Mouse (Mus musculus): ENCODE measurements around the gene Tmco2.
"Not testable (repeated sequence)": the region's sequence is repeated elsewhere in the genome, so short reads cannot be mapped to it uniquely, and the experiment has no call there.

The Tmco2 gene

DNA sequence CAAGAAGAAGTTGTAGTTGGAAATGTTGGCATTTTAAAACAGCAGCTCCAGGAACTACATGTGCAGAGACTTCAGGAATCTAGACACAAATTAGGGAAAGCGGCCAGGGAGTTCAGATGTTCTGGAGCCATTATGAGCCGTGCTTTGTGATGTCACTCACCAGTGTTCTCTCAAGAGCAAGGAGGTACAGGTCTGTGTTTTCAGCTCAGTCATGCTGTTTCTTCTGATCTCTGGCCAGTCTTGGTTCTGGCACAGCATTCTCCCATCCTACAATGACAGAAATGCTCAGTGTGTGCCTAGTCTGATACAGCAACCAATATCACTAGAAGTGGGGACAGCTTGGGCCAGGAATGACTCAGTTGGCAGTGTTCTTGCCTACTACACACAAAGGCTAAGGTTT is at the start of gene Tmco2:
Gene Tmco2, minus strand, starts transcription at position 101 of the 400 bp plus-strand sequence.
- no peak for DNase-seq

- no peak for DNase-seq
Observed at GRCm38 (mm10) chr4:121103304-121103703, 5.7 kb downstream of the Tmco2 start.

GRCm38 (mm10) chr4:121097650-121098378 is 11.2 kb downstream of the Tmco2 start, which contains the start of gene Zmpste24:
Zmpste24 (minus strand) TSS chr4:121098241.
- DNase-seq, result peak; percentile 83

DNA sequence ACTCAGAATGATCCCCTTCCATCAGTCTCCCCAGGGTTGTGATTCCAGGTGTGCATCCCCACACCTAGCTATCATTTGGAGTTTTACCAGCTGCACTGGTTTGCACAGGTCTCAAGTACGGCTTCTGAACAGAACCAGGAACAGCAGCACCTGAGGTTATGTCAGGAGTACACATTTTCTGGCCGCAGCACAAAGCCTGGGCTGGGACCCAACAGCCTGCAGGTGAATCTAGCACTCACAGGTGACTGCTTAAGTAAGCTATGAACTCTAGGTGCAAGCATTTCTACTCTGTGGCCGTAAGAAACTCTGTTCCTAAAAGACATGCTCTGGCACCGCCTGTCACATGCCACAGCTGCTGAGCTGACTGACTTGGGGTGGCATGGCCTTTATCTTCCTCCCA is 18.8 kb downstream of the Tmco2 start:
- no peak for DNase-seq

- no peak for DNase-seq
Observed at GRCm38 (mm10) chr4:121088696-121089095, 20.3 kb downstream of the Tmco2 start.

- DNase-seq, result no peak
Observed at GRCm38 (mm10) chr4:121084506-121084905, 24.5 kb downstream of the Tmco2 start.

- DNase-seq, result no peak
Observed at GRCm38 (mm10) chr4:121080395-121080794, 28.6 kb downstream of the Tmco2 start.

DNA sequence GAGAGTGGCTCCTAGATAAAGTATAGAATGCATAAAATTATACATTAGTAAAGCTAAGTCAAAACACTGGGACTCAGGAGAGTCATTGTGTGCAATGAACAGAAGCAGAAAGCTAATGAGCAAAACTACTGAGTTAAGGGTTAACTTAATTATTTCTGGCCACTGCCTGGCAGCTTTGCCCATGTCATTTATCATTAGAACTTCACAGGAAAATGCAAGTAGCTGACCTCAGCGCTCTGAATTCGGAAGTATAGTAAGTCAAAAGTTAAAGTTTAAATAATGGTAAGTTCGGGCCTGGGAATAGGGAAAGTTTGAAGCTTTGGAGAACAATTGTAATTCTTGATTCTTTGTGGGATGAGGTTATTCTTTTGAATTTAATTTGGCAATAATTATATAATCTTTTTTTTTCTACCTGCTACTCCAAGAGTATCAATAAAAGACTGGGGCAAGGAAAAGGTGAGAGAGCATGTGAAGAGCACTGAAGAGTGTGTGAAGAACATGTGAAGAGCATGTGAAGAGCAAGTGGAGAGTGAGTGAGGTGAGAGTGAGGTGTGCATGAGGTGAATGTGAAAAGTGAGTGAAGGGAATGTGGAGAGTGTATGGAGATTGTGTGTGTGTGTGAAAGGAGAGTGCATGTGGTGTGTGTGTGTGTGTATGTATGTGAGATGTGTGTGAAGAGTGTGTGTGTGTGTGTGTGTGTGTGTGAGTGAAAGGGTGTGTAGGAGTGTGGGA is 30.9 kb downstream of the Tmco2 start:
- DNase-seq, result no peak

- no peak for DNase-seq
Observed at GRCm38 (mm10) chr4:121074250-121074649, 34.8 kb downstream of the Tmco2 start.

- no peak for DNase-seq
Observed at GRCm38 (mm10) chr4:121065336-121065735, 43.7 kb downstream of the Tmco2 start.

- DNase-seq, result not testable (repeated sequence)
Observed at GRCm38 (mm10) chr4:121059218-121059617, 49.8 kb downstream of the Tmco2 start.

- DNase-seq, result no peak
Observed at GRCm38 (mm10) chr4:121057032-121057431, 52.0 kb downstream of the Tmco2 start.

GRCm38 (mm10) chr4:121056342-121056741 is 52.7 kb downstream of the Tmco2 start:
- DNase-seq, result no peak
